In the genomic region with DNA sequence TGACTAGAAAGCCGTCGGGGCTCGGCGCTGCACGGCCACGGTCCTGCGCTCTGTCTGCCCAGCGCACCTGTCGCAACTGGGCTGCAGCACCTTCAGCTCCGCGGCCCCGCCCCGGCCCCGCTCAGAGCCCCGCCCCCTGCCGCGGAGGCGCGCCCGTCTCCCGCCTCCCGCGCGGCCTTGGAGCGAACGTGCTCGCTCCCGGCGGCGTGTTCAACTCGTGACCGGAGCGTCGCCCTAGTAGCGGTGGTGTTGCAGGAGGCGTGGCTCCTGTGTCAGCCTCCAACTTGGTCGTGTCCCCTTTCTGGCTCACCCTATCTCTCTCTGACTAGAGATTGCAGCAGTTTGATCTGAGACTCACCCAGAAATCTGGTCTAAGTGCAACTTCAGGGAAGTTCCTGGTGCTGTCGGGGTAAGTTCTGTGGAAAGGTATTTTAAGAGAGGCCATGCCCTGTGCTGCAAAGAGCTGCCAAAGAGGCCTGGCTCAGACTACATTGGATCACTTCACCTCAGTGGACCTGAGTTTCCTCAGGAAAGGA, we compare ENCODE assay signal across 8 mouse cellular contexts. TPM values are rescaled to one million over a fixed set of nuclear protein-coding genes. Genes with fewer than 3 reads are reported as not detected.
A peak's percentile ranks its signal among the peaks of the same experiment; 100 is the strongest.
DNase-seq lines count a peak whose midpoint lies in the region; ATAC-seq and TF ChIP-seq lines count a peak whose summit lies in the region.

A gene (minus strand): TSS at position 123 of the 536 bp plus-strand sequence.

- DNase-seq in ES-E14 (ENCODE audit: low read depth, low spot score): peak; percentile 87
- peak; percentile 82 to 89 for DNase-seq in cerebellum, adult 18-20 months
- peak; percentile 92 for DNase-seq in forebrain, postnatal 0 days
- peak; percentile 88 for DNase-seq in heart, postnatal 4 days
- DNase-seq in layer of hippocampus, adult 8-10 months (ENCODE audit: low spot score in 2 of 2): peak; percentile 48 to 65
- DNase-seq in ovary, adult 18-20 months (ENCODE audit: low spot score): peak; percentile 80
- DNase-seq in thymus, postnatal 0 days (ENCODE audit: low spot score): peak; percentile 91

- H3K4me2 ChIP-seq in forebrain, postnatal 0 days (ENCODE audit: low read depth): peak within 1 kb of the TSS; percentile 88
- H3K4me2 ChIP-seq in lung, embryonic 15.5 days: peak within 1 kb of the TSS; percentile 96

- WGBS in forebrain, postnatal 0 days: 0% methylated on average over 31 of the region's 38 CpGs
- WGBS in lung, embryonic 15.5 days: under 1% methylated on average over 38 of the region's 38 CpGs

- TF ChIP-seq CTCF in forebrain, postnatal 0 days (IDR thresholded peaks at IDR 0.05; ENCODE audit: low read depth): no peak

- H3K9ac ChIP-seq in ES-E14 (ENCODE audit: insufficient read depth, low read depth, low read length, poor library complexity, severe bottlenecking): peak within 1 kb of the TSS; percentile 73
- peak within 1 kb of the TSS; percentile 73 for H3K9ac ChIP-seq in forebrain, postnatal 0 days
- H3K9ac ChIP-seq in lung, embryonic 15.5 days: peak within 1 kb of the TSS; percentile 61

- no peaks in the 10 kb centered on the region for H3K9me3 ChIP-seq in ES-E14 (ENCODE audit: control insufficient read depth, insufficient read depth, low read depth, low read length)
- H3K9me3 ChIP-seq in forebrain, postnatal 0 days (ENCODE audit: low read length): no peaks in the 10 kb centered on the region
- no peaks in the 10 kb centered on the region for H3K9me3 ChIP-seq in lung, embryonic 15.5 days

- H3K4me3 ChIP-seq in ES-E14 (ENCODE audit: insufficient read depth in 1 of 2, low read depth in 1 of 2, low read length in 2 of 2, poor library complexity in 1 of 2, severe bottlenecking in 1 of 2): peak within 1 kb of the TSS; percentile 77 to 90
- H3K4me3 ChIP-seq in forebrain, postnatal 0 days (ENCODE audit: low read depth, low read length): peak within 1 kb of the TSS; percentile 93
- H3K4me3 ChIP-seq in lung, embryonic 15.5 days: peak within 1 kb of the TSS; percentile 68

- no peaks in the 10 kb centered on the region; the same call in 1 of the 2 replicates for H3K36me3 ChIP-seq in ES-E14 (ENCODE audit: control insufficient read depth, insufficient read depth, low read length, poor library complexity, severe bottlenecking)
- H3K36me3 ChIP-seq in forebrain, postnatal 0 days (ENCODE audit: insufficient read depth): no peaks in the 10 kb centered on the region
- no peaks in the 10 kb centered on the region for H3K36me3 ChIP-seq in lung, embryonic 15.5 days

- H3K27me3 ChIP-seq in forebrain, postnatal 0 days (ENCODE audit: insufficient read depth, low read length): no peaks in the 10 kb centered on the region
- no peaks in the 10 kb centered on the region for H3K27me3 ChIP-seq in lung, embryonic 15.5 days

- in situ Hi-C loops in ES-E14 (cut with MboI; ENCODE audit: low sequenced_read_pairs in 2 of 2, unreplicated experiment in 2 of 2): no loop called here

- peak within 1 kb of the TSS; percentile 68 for H3K27ac ChIP-seq in ES-E14 (ENCODE audit: insufficient read depth, low read depth, low read length, poor library complexity, severe bottlenecking)
- 0 out of 2 replicates have a peak within 1 kb of the TSS, but pooled peaks have one; percentile 21 for H3K27ac ChIP-seq in forebrain, postnatal 0 days (ENCODE audit: low read depth, low read length)
- H3K27ac ChIP-seq in lung, embryonic 15.5 days: peak within 1 kb of the TSS; percentile 56

- peak; percentile 99 for ATAC-seq in forebrain, postnatal 0 days
- ATAC-seq in lung, embryonic 15.5 days (ENCODE audit: borderline replicate concordance, extremely low read depth, low FRiP score, low TSS enrichment): peak; percentile 92

- peaks cover 0 to 8% of the 10 kb centered on the region in 2 experiments; a peak in 1 of 4 replicates for H3K4me1 ChIP-seq in ES-E14 (ENCODE audit: control insufficient read depth in 2 of 2, insufficient read depth in 2 of 2, low read length in 2 of 2, poor library complexity in 1 of 2)
- peaks cover 7% of the 10 kb centered on the region for H3K4me1 ChIP-seq in forebrain, postnatal 0 days (ENCODE audit: insufficient read depth)
- H3K4me1 ChIP-seq in lung, embryonic 15.5 days: peaks cover 4% of the 10 kb centered on the region; the same call in 1 of the 2 replicates

TF ChIP-seq in ES-E14, 5 proteins besides CTCF, POLR2A, EP300 and RAD21:
- no peak for TF ChIP-seq ZNF384 (IDR thresholded peaks at IDR 0.05; ENCODE audit: low read depth, low read length)
- no peak for TF ChIP-seq MAFK (IDR thresholded peaks at IDR 0.05; ENCODE audit: insufficient read depth, low read depth, low read length)
- TF ChIP-seq HCFC1 (IDR thresholded peaks at IDR 0.05; ENCODE audit: borderline replicate concordance, insufficient read depth, low read length): no peak
- no peak for TF ChIP-seq CHD2 (IDR thresholded peaks at IDR 0.05; ENCODE audit: low read depth, low read length)
- TF ChIP-seq ZC3H11A (IDR thresholded peaks at IDR 0.05; ENCODE audit: borderline replicate concordance, low read depth, low read length): no peak

RNA-seq across cellular contexts. Expression of the gene that starts here (rescaled TPM):
- 69.9 and 92.7 TPM in 2 replicates for total RNA-seq in ES-E14 (2012; rRNA removed)
- total RNA-seq in forebrain, postnatal 0 days (2014; rRNA removed): 9.7 and 12.5 TPM in 2 replicates
- 8.5 and 11.8 TPM in 2 replicates for polyA plus RNA-seq in forebrain, postnatal 0 days (2015; fragmentation: Nextera tagmentation; extraction: Ambion mirVana)
- 10 to 100 TPM; 26.9 to 32.3 TPM for total RNA-seq in heart, postnatal 4 days (2021)
- 10 to 100 TPM; 11.0 to 14.6 (median 13.1) TPM for total RNA-seq in layer of hippocampus, adult 8-10 months (2022)
- 37.9 and 43.6 TPM in 2 replicates for polyA plus RNA-seq in lung, embryonic 15.5 days (2015; fragmentation: Nextera tagmentation; extraction: Ambion mirVana)
- polyA plus RNA-seq in thymus, postnatal 0 days (2015; fragmentation: Nextera tagmentation; extraction: Ambion mirVana): 30.9 and 31.8 TPM in 2 replicates

Comparison
In these comparisons a context has a peak if more than half of its experiments do, and no peak if none do; other contexts are left out.
1. Peak in every context shown above with its lines: DNase-seq, ATAC-seq, H3K4me3 ChIP-seq and H3K27ac ChIP-seq.